Mouse (Mus musculus) heart, adult 2 months (tissue): Measurements from ENCODE around the gene Gpr157. TPM values are rescaled to one million over a fixed set of nuclear protein-coding genes. Genes with fewer than 3 reads are reported as not detected.

ENCODE experiments used
- DNase-seq, 2 experiments: peaks; one replicate each; pipeline ENCODE4 v3.0.0; 2021
- H3K27ac ChIP-seq: fragments of 200-600 bp; 2 replicates; pipeline ENCODE4 v1.8.1; 2022
- H3K27me3 ChIP-seq: fragments of 200-500 bp; 2 replicates; pipeline ENCODE4 v1.6.1; 2012; ENCODE audit warnings: mild to moderate bottlenecking, low read length, inconsistent platforms, mixed read lengths; ENCODE audit not compliant: control insufficient read depth, insufficient read depth
- H3K36me3 ChIP-seq: fragments of 200-500 bp; 2 replicates; pipeline ENCODE4 v1.6.1; 2012; ENCODE audit warnings: low read length, inconsistent platforms; ENCODE audit not compliant: control insufficient read depth, insufficient read depth
- H3K4me1 ChIP-seq: fragments of 200-500 bp; 2 replicates; pipeline ENCODE4 v1.6.1; 2011; ENCODE audit warnings: low read length; ENCODE audit not compliant: control insufficient read depth, insufficient read depth
- H3K4me3 ChIP-seq: fragments of 200-600 bp; 2 replicates; pipeline ENCODE4 v1.8.1; 2022
- H3K79me2 ChIP-seq: fragments of 200-500 bp; replicated peaks from 2 replicates; pipeline ENCODE4 v1.6.1; 2012; ENCODE audit warnings: mild to moderate bottlenecking, inconsistent platforms, low read length, moderate library complexity, mixed read lengths; ENCODE audit not compliant: control insufficient read depth, insufficient read depth
- H3K9ac ChIP-seq: fragments of 200-500 bp; 2 replicates; pipeline ENCODE4 v1.6.1; 2012; ENCODE audit warnings: low read depth, mild to moderate bottlenecking, control low read depth, inconsistent platforms, low read length, mixed read lengths
- CTCF ChIP-seq: fragments of 200-600 bp; IDR thresholded peaks from 2 replicates; pipeline ENCODE4 v1.8.1; 2022; ENCODE audit warnings: antibody characterized with exemption, mild to moderate bottlenecking, moderate library complexity
- EP300 ChIP-seq: fragments of 200-500 bp; IDR thresholded peaks from 2 replicates; pipeline ENCODE4 v1.6.1; 2011; ENCODE audit warnings: low read depth, low read length, control low read depth; ENCODE audit not compliant: insufficient read depth
- POLR2A ChIP-seq: fragments of 200-500 bp; IDR thresholded peaks from 2 replicates; pipeline ENCODE4 v1.6.1; 2011; ENCODE audit warnings: mild to moderate bottlenecking, low read depth, low read length, control low read depth; ENCODE audit not compliant: insufficient read depth
- WGBS: fragments of 180-500 bp; shearing (Covaris S2); methylation state at CpG from one replicate; pipeline ENCODE4 v1.1.7; 2018; 5-methylcytosine and 5-hydroxymethylcytosine counted together
- intact Hi-C: fragments of 180-260 bp; cut with DNase I; formaldehyde crosslinking; loops from one replicate; pipeline ENCODE4 v1.15.1; 2025
- polyA plus RNA-seq: library from polyadenylated mRNA; depleted of rRNA; stranded (reverse); fragments of >200 nt; gene quantifications from 2 replicates; pipeline ENCODE4 v1.2.3, GENCODE M21; 2012
- total RNA-seq, 2 experiments: library from RNA; stranded (reverse); gene quantifications; 2 replicates each; pipeline ENCODE4 v1.2.3; 2021

Gpr157 gene
- total and polyA plus RNA-seq, 3 experiments, result 21.8 to 42.4 (median 34.2) TPM

GRCm38 (mm10) chr4:150126373-150126772, 39.2 kb downstream of the Gpr157 start:
- Histone ChIP-seq H3K4me1 (no peaks in the 10 kb centered on the region), H3K27me3 (no peaks in the 10 kb centered on the region), H3K36me3 (no peaks in the 10 kb centered on the region), H3K79me2 (no peaks in the 10 kb centered on the region), H3K4me3 (no peak overlapping the region), H3K27ac (no peak overlapping the region), H3K9ac (no peak overlapping the region)
- 80% methylated on average over 5 of the region's 5 CpGs for WGBS
- no peak for DNase-seq
- TF ChIP-seq EP300 (no peak), POLR2A (no peak), CTCF (no peak)
- intact Hi-C loops, result no loop called here

- 91% methylated on average over 7 of the region's 7 CpGs for WGBS
- Histone ChIP-seq H3K27ac (no peak overlapping the region), H3K36me3 (no peaks in the 10 kb centered on the region), H3K4me3 (no peak overlapping the region), H3K27me3 (no peaks in the 10 kb centered on the region), H3K79me2 (no peaks in the 10 kb centered on the region), H3K4me1 (peaks cover 1% of the 10 kb centered on the region; the same call in 1 of the 2 replicates), H3K9ac (no peak overlapping the region)
- DNase-seq, result no peak
- TF ChIP-seq POLR2A (no peak), EP300 (no peak), CTCF (no peak)
- intact Hi-C loops, result no loop called here
Observed at GRCm38 (mm10) chr4:150127894-150128293, 40.7 kb downstream of the Gpr157 start.

DNA sequence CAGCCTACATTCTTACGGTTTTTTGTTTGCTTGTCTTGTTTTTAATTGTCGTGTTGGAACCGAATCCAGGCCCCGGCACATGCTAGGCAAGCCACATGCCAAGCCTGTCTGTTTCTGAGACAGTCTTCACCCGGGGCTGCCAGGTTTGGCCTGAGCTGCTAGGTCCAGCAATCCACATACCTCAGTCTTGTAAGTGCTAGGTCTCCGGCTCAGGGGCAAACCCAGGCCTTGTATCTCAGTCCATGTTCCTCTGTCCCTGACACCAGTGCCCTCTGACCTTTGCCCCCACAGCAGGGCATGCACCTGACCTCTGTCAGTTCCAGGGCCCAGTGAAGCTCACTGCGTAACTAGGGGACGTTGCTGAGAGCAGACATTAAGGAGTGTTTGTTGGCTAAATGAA, 41.4 kb downstream of the Gpr157 start:
- H3K79me2 ChIP-seq, result no peaks in the 10 kb centered on the region
- H3K9ac ChIP-seq, result no peak overlapping the region
- no peak overlapping the region for H3K27ac ChIP-seq
- no peak for DNase-seq
- H3K4me3 ChIP-seq, result no peak overlapping the region
- 79% methylated on average over 8 of the region's 8 CpGs for WGBS
- H3K4me1 ChIP-seq, result peaks cover 1% of the 10 kb centered on the region; the same call in 1 of the 2 replicates
- no peak for TF ChIP-seq EP300
- no peak for TF ChIP-seq CTCF
- no peak for TF ChIP-seq POLR2A
- intact Hi-C loops, result no loop called here
- no peaks in the 10 kb centered on the region for H3K27me3 ChIP-seq
- no peaks in the 10 kb centered on the region for H3K36me3 ChIP-seq

DNA sequence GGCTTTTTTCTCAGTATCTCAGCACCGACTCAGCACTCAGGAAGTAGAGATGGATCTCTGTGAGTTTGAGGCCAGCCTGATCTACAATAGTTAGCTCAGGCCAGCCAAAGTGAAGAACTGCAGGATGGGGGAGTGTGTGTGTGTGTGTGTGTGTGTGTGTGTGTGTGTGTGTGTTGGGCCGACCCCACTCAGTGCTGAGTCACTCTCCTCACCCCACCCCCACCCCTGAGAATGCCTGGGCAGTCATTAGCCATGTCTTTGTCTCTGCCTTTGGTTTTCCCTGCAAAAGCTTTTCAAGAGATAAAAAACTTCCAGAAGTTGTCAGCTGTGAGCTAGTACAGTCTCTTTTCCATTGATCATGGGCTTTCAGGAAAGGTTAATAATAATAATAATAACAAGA, 43.5 kb downstream of the Gpr157 start:
- Histone ChIP-seq H3K27me3 (no peaks in the 10 kb centered on the region), H3K36me3 (no peaks in the 10 kb centered on the region), H3K79me2 (no peaks in the 10 kb centered on the region), H3K4me1 (peaks cover 1% of the 10 kb centered on the region; the same call in 1 of the 2 replicates), H3K4me3 (no peak overlapping the region), H3K9ac (no peak overlapping the region), H3K27ac (no peak overlapping the region)
- TF ChIP-seq POLR2A (no peak), CTCF (no peak), EP300 (no peak)
- WGBS, result 15% methylated on average over 2 of the region's 2 CpGs
- intact Hi-C loops, result no loop called here
- DNase-seq, result no peak

- Histone ChIP-seq H3K36me3 (no peaks in the 10 kb centered on the region), H3K27me3 (no peaks in the 10 kb centered on the region), H3K27ac (no peak overlapping the region), H3K79me2 (no peaks in the 10 kb centered on the region), H3K4me1 (peaks cover 1% of the 10 kb centered on the region; the same call in 1 of the 2 replicates), H3K4me3 (no peak overlapping the region), H3K9ac (0 out of 2 replicates have a peak overlapping the region, but pooled peaks have one; percentile 34)
- intact Hi-C loops, result no loop called here
- 18% methylated on average over 24 of the region's 24 CpGs for WGBS
- TF ChIP-seq EP300 (0 out of 2 replicates have a peak, but pooled peaks have one; percentile 41), CTCF (no peak)
- peak; percentile 29 to 32 for DNase-seq
Observed at GRCm38 (mm10) chr4:150132692-150133271, 45.6 kb downstream of the Gpr157 start.

GRCm38 (mm10) chr4:150135254-150135653, 48.1 kb downstream of the Gpr157 start:
- Histone ChIP-seq H3K4me3 (no peak overlapping the region), H3K36me3 (no peaks in the 10 kb centered on the region), H3K27me3 (no peaks in the 10 kb centered on the region), H3K4me1 (peaks cover 1% of the 10 kb centered on the region; the same call in 1 of the 2 replicates), H3K27ac (no peak overlapping the region), H3K9ac (no peak overlapping the region), H3K79me2 (no peaks in the 10 kb centered on the region)
- TF ChIP-seq EP300 (no peak), CTCF (no peak)
- intact Hi-C loops, result loop anchor here (5.0 kb wide), 1 partner anchor 87 kb away; no protein-coding TSS in a partner anchor
- 81% methylated on average over 7 of the region's 7 CpGs for WGBS
- no peak for DNase-seq
